Mouse (Mus musculus): ENCODE data around the gene Fbxl17.
A peak's percentile ranks its signal among the peaks of the same experiment; 100 is the strongest.

The Fbxl17 gene

DNA sequence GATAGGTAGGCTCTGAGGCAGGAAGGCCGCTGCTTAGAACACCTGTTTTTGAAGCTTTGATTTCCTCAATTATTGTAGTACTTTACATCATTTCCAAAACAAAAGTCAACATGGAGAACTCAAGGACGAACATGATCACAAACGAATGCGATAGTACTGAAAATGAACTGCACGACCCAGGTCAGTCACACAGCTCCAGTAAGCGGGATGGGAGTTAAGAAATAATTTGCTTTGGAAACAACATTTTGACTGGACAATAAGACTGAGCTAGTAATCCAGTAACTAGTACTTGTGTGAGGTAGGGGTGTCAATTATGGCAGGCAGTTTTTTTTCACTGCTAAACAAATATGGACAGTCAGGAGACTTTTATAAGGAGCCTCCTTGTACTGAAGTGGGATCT, 414.6 kb downstream of the Fbxl17 start:
- DNase-seq = no peak

GRCm38 (mm10) chr17:63079087-63079486, 420.7 kb downstream of the Fbxl17 start:
- DNase-seq = no peak

DNA sequence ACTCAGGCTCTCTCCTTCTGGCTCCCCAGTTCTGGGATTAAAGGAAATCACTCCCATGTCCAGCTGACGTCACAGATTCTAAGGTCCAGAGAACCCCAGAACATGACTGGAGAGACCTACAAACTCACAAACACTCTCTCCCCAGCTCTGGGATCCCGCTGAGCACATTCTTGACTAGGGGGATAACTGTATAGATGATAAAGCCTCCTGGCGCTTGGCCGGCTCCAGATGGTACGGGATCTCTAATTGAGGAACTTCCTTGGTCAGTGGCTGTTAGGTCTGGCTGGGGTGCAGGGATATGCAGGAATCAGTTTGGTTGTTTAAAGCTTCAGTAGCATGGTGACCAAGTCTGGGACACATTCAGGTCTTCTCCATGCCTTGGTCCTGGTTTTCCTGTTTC, 422.3 kb downstream of the Fbxl17 start:
- no peak for DNase-seq

- no peak for DNase-seq
Measured at GRCm38 (mm10) chr17:63076661-63077060, 423.2 kb downstream of the Fbxl17 start.

- no peak for DNase-seq
Measured at GRCm38 (mm10) chr17:63076037-63076426, 423.8 kb downstream of the Fbxl17 start.

- no peak for DNase-seq
Measured at GRCm38 (mm10) chr17:63075091-63076036, 424.5 kb downstream of the Fbxl17 start.

DNA sequence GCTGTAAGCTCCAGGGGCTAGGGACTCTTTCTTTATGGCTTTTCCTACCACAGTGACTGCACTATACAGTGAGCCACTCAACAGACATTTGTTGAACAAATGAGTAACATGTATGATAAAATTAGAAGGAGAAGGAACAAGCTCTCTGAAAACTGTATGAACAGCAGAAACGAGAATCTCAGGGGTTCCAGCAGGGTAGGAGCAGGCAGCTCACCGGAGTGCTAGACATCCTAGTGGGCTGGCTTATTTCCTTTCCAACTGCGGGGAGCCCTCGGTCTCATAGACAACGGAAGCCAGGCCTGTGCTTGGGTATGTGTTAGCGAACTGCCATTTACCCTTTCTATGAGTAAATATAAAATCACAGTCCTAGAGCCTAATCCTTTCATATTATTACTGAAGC, 426.5 kb downstream of the Fbxl17 start:
- no peak for DNase-seq

DNA sequence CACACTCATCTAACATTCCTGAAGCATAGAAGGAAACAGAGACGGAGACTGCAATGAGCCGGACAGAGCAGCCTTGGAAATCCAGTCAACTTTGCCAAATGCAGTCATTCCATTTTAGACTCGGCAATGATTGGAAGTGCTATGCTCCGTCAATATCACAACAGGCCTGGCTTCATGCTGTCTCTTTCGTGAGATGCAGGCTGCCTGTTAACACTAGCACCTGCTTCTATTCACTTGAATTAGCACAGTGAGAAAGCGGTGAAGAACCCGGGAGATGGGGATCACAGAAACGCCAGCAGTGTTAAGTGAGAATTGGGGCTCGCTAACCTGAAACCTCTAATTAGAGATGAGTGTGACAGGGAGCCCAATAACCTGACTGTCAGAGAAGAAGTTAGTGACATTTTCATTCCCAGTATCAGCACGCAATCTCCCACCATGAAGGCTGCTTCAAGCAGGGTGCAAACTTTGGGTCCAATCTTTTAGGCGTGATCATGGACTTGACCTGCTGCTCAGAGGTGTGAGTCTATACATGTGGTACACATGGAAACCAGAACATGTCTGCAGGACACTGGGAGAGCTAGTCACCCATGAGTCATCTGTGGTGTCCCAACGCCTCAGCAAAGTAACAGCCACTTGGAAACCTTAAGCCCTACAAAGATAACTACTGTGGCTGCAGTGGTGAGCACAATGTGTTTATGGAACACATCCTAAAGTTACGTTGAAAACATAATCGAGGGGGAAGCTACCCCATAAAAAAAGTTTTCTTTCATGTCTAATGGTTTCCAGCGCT, 428.5 kb downstream of the Fbxl17 start:
- DNase-seq = no peak

DNA sequence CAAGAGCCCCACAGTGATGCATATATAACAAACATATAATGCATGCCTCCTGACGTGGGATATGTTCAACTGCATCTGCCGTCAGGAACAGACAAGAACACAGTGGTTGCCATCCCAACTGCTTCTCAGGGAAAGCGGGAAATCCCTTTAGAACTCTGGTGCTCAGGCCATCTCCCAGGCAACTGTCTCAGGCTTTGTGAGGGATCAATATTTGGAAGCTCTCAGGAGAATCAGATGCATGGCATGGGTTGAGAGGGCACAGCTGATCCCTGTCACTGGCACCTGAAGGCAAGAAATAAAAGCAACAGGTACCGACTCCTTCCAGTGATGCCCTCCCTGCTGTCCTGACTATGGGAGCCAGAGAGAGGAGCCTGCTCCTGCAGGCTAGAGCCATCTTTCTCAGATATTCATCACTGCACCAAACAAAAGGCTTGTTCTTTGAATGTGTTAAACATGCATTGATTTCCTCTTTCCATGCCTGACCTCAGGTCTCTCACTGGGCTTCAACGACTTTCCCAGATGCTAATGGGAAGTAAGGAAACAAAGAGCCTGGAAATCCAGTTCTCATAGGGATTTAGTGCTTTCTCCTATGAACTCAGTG, 429.6 kb downstream of the Fbxl17 start:
- DNase-seq = no peak

DNA sequence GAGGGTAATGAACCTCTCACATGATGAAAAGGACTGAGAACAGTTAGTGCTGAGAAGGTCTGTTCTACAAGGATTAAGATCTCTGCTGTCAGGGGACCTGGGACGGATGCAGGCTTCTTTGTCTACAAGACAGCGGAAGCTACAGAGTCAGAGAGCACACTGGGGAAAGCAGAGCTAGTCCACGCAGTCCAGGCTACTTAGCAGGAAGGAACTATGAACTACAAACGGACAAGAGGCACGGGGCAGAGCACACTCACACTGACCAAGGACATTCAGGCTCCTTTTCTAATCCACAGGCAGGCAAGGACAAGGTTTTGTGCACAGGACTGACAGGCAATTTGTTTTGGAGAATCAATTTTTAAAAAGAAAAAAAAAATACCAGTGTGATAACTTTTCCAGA, 437.0 kb downstream of the Fbxl17 start:
- DNase-seq = no peak

DNA sequence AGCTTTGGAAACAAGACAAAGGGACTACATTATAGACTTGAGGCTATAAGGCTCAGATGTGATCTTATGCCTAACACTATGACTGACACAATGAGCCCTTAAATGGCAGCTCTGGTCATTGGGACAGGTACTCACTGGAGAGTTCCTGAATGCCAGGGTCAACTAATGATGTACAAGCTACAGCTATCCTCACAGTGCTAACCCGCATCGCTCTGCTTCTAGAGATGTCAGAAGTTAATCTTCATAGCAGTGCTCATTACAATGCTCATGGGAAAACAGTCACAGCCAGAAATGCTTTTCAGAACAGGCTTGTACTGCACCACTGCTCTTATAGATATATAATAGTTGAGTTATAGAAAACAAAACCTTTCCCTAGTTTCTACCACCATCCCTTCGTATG, 438.0 kb downstream of the Fbxl17 start:
- DNase-seq = no peak

DNA sequence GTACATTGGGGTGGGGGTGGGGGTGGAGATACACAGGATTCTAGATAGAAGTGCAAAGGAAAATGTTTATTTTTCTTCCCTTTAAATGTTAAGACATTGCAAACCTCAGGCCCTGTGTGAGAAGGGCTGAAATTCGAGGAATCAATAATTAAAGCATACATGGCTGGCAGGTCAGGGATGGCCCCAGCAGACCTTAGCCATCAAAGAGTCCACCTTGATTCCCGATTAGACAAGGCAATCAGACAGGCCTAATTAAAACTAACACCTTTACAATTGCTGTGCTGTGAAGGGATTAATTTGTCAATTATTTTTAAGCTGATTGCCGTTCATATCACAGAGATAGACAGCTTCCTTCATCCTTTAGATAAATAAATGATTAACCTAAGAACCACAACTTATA, 439.0 kb downstream of the Fbxl17 start:
- no peak for DNase-seq

GRCm38 (mm10) chr17:63057740-63058388, 442.0 kb downstream of the Fbxl17 start:
- DNase-seq = no peak

GRCm38 (mm10) chr17:63056976-63057375, 442.8 kb downstream of the Fbxl17 start:
- no peak for DNase-seq

- no peak for DNase-seq
Measured at GRCm38 (mm10) chr17:63053311-63053710, 446.5 kb downstream of the Fbxl17 start.

- no peak for DNase-seq
Measured at GRCm38 (mm10) chr17:63046401-63046800, 453.4 kb downstream of the Fbxl17 start.

- DNase-seq = no peak
Measured at GRCm38 (mm10) chr17:63045297-63045696, 454.5 kb downstream of the Fbxl17 start.

DNA sequence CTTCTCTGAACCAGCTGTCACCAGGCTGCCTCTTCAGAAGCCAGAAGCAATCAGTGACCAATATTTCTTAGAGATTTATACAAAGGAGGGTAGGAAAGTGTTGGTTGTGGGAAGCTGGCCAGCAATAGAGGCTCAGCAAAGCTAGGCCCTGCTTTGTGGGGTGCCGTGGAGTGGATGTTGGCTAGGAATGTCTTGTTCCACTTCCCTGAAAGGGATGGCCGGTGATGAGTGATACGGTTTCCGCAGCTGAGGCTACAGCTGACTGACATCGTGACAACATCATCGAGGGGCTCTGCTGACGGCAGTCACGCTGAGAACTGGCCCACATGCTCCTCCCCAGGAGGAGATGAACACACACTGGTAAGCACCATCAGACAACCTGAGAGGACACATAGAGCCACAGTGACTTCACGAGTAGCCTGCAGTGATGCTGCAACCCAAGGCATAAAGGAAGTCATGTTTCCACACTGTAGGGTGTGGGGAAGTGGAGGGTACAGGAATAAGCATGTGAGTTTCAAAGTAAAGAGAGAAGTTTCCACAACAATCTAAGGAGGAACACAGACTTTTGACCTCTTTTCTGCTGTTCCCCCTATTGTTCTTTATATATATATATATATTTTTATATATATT, 456.7 kb downstream of the Fbxl17 start:
- no peak for DNase-seq

GRCm38 (mm10) chr17:63037562-63037961, 462.3 kb downstream of the Fbxl17 start:
- no peak for DNase-seq

DNA sequence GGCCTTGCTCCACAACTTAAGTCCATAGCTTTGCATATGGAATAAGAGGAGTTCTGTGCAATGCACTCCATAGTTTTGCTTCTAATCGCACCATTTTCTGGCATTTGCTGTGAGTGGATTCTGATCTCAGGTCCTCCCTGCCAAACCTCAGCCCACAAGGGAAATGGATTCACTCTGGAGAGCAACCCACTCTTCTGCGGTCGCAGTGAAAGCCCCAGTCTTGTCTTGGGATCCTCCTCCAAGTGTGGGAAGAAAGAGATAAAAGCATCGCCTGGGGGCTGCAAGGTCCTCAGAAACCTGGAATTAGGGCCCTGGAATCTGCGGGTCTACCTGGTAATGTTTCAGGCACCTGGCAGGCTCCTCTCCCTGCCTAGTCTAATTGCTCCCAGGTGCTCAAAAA, 466.7 kb downstream of the Fbxl17 start:
- no peak for DNase-seq

DNA sequence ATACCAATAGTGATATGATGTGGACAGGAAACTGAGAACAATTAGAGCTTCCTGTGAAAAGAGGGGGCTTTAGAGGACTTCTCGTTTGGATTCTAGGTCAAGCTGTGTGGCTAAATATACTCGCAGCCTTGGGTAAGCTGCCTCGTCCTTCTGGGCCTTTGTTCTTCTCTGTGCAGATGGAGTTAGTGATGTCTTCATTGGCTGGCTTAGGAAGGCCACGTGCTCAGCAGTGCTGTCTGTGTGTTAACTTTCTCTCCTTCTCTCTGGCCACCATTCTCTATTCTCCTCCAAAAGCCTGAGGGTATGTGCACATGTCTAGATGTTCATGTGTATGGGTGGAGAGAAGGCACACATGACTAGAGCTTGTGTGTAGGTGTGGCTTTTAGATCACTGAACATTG, 470.7 kb downstream of the Fbxl17 start:
- DNase-seq = no peak

DNA sequence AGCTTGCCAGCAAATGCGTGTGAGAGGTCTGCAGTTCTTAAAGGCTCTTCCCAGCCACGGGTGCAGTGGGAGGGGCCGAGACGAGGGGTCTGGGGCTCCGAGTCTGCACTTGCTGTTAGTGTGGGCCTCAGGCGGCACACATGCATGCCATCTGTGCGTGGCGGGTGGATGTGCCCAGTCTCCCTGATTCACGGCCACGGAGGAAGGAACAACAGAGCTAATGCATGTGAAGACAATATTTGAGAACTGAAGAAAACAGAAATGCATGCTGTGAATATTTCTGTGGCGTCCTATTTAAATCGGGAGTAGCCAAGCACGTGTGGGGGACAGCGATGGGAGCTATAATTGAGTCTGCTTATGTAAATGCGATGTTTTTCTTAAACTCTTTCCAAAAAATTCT, 474.6 kb downstream of the Fbxl17 start:
- peak; percentile 60 for DNase-seq
